Mouse (Mus musculus) liver, postnatal 0 days (tissue): Measurements from ENCODE around the gene Gm8994.

Experiments
- CTCF ChIP-seq: sonication (generic); IDR thresholded peaks from 2 replicates; pipeline ENCODE4 v1.5.1; 2016; ENCODE audit warnings: antibody characterized with exemption, low read depth
- EP300 ChIP-seq: IDR thresholded peaks from 2 replicates; pipeline ENCODE4 v1.6.1; 2016; ENCODE audit warnings: antibody characterized with exemption, low read depth, mild to moderate bottlenecking

DNA sequence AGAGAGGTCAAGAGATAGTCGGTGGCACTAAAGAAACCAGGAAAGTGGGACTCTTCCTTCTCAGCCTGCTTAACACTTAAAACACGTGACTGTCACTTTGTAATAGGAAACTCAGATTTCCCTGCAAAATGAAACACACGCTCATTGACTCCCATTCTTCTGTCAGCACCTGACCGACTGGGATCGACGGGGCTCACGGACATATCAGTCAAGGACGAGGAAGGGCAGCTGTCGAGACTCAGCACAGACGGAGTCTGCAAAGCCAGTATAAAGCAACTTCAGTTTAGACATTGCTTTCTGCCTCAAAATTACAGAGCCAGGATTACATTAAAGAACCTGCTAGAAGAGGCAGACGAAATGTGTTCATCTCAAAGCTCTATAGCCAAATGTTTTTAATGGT, 41.2 kb upstream of the Gm8994 start:
- TF ChIP-seq EP300, result no peak
- no peak for TF ChIP-seq CTCF
